Mouse (Mus musculus): Measurements from ENCODE around the gene Gabrg3. TPM values are rescaled to one million over a fixed set of nuclear protein-coding genes. Genes with fewer than 3 reads are reported as not detected.
"Not testable (repeated sequence)": the region's sequence is repeated elsewhere in the genome, so short reads cannot be mapped to it uniquely, and the experiment has no call there.

The Gabrg3 gene
- polyA plus RNA-seq, 1 experiment from 2014 or later, result 1.4 TPM

GRCm38 (mm10) chr7:57278841-57279240 is 108.1 kb downstream of the Gabrg3 start:
- H3K4me2 ChIP-seq (ENCODE audit: low read depth, low read length), result no peak overlapping the region

DNA sequence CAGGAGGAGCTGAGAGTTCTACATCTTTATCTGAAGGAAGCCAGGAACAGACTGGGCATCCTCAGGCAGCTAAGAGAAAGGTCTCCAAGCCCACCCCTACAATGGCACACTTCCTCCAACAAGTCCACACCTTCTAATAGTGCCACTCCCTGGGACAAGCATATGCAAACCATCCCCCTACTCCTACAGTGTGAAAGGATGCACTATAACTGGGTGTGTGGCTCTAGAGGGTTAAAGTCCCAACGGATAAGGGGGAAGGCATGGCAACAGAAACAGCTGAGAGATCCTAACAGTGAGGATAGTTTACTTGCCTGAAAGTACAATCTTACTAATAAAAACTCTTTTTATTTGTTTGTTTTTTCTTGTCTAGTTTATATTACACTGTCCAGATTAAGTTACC is 126.8 kb downstream of the Gabrg3 start:
- no peaks in the 10 kb centered on the region for H3K36me3 ChIP-seq (ENCODE audit: control insufficient read depth, insufficient read depth, low read length)
- no peak for ATAC-seq (ENCODE audit: insufficient read depth, low FRiP score)
- no peaks in the 10 kb centered on the region for H3K4me1 ChIP-seq (ENCODE audit: control insufficient read depth, insufficient read depth, low read length)
- H3K27ac ChIP-seq (ENCODE audit: low read length), result no peak overlapping the region
- no peak overlapping the region for H3K9ac ChIP-seq (ENCODE audit: low read length)
- H3K4me2 ChIP-seq (ENCODE audit: low read depth, low read length), result no peak overlapping the region
- H3K27me3 ChIP-seq (ENCODE audit: control insufficient read depth, insufficient read depth, low read length), result no peaks in the 10 kb centered on the region
- WGBS, result 61% methylated on average over 1 of the region's 1 CpGs
- H3K9me3 ChIP-seq (replicated peaks; ENCODE audit: control insufficient read depth, low read length), result no peaks in the 10 kb centered on the region
- H3K4me3 ChIP-seq (replicated peaks; ENCODE audit: low read length), result no peak overlapping the region

More at GRCm38 (mm10) chr7:57278841-57279240, 108.1 kb downstream of the Gabrg3 start:
- ATAC-seq (ENCODE audit: insufficient read depth, low FRiP score), result no peak
- H3K27me3 ChIP-seq (ENCODE audit: control insufficient read depth, insufficient read depth, low read length), result no peaks in the 10 kb centered on the region
- H3K4me1 ChIP-seq (ENCODE audit: control insufficient read depth, insufficient read depth, low read length), result no peaks in the 10 kb centered on the region
- H3K27ac ChIP-seq (ENCODE audit: low read length), result no peak overlapping the region
- no peaks in the 10 kb centered on the region for H3K9me3 ChIP-seq (replicated peaks; ENCODE audit: control insufficient read depth, low read length)
- H3K4me3 ChIP-seq (replicated peaks; ENCODE audit: low read length), result no peak overlapping the region
- no peaks in the 10 kb centered on the region for H3K36me3 ChIP-seq (ENCODE audit: control insufficient read depth, insufficient read depth, low read length)
- H3K9ac ChIP-seq (ENCODE audit: low read length), result no peak overlapping the region
- WGBS, result 85% methylated on average over 3 of the region's 3 CpGs

- Histone ChIP-seq H3K27ac (ENCODE audit: low read length) (no peak overlapping the region), H3K4me1 (ENCODE audit: control insufficient read depth, insufficient read depth, low read length) (no peaks in the 10 kb centered on the region), H3K27me3 (ENCODE audit: control insufficient read depth, insufficient read depth, low read length) (no peaks in the 10 kb centered on the region), H3K36me3 (ENCODE audit: control insufficient read depth, insufficient read depth, low read length) (no peaks in the 10 kb centered on the region), H3K9ac (ENCODE audit: low read length) (no peak overlapping the region), H3K4me2 (ENCODE audit: low read depth, low read length) (no peak overlapping the region), H3K9me3 (replicated peaks; ENCODE audit: control insufficient read depth, low read length) (no peaks in the 10 kb centered on the region), H3K4me3 (replicated peaks; ENCODE audit: low read length) (no peak overlapping the region)
- WGBS, result 61% methylated on average over 5 of the region's 5 CpGs
- ATAC-seq (ENCODE audit: insufficient read depth, low FRiP score), result no peak
These were observed 128.0 kb downstream of the Gabrg3 start for GRCm38 (mm10) chr7:57258893-57259574.

- Histone ChIP-seq H3K36me3 (ENCODE audit: control insufficient read depth, insufficient read depth, low read length) (no peaks in the 10 kb centered on the region), H3K4me2 (ENCODE audit: low read depth, low read length) (no peak overlapping the region), H3K27me3 (ENCODE audit: control insufficient read depth, insufficient read depth, low read length) (no peaks in the 10 kb centered on the region), H3K27ac (ENCODE audit: low read length) (no peak overlapping the region), H3K9ac (ENCODE audit: low read length) (no peak overlapping the region), H3K4me1 (ENCODE audit: control insufficient read depth, insufficient read depth, low read length) (no peaks in the 10 kb centered on the region), H3K4me3 (replicated peaks; ENCODE audit: low read length) (no peak overlapping the region), H3K9me3 (replicated peaks; ENCODE audit: control insufficient read depth, low read length) (no peaks in the 10 kb centered on the region)
- 73% methylated on average over 4 of the region's 4 CpGs for WGBS
- no peak for ATAC-seq (ENCODE audit: insufficient read depth, low FRiP score)
These were observed 143.0 kb downstream of the Gabrg3 start for GRCm38 (mm10) chr7:57243981-57244380.

DNA sequence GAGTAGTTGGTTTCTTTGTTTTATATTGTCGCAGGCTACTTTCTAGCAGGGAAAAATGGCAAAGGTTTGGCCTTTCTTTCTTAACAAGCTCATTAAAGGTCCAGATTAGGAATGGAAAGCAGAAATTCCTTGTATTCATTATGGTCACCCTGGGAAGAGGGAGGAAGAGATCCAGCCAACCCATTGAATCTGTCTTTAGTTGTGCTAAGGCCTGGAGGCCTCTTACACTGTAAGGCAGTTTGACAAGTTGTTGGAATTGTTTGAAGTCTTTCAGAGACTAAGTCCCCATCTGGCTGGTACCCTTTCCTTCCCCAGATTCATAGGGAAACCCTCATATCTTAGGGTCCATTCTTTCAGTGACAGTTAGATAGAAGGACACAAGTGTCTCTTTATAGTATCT is 172.9 kb downstream of the Gabrg3 start:
- Histone ChIP-seq H3K36me3 (ENCODE audit: control insufficient read depth, insufficient read depth, low read length) (no peaks in the 10 kb centered on the region), H3K27ac (ENCODE audit: low read length) (no peak overlapping the region), H3K27me3 (ENCODE audit: control insufficient read depth, insufficient read depth, low read length) (no peaks in the 10 kb centered on the region), H3K4me1 (ENCODE audit: control insufficient read depth, insufficient read depth, low read length) (no peaks in the 10 kb centered on the region), H3K9ac (ENCODE audit: low read length) (no peak overlapping the region), H3K9me3 (replicated peaks; ENCODE audit: control insufficient read depth, low read length) (no peaks in the 10 kb centered on the region), H3K4me2 (ENCODE audit: low read depth, low read length) (no peak overlapping the region), H3K4me3 (replicated peaks; ENCODE audit: low read length) (no peak overlapping the region)
- WGBS, result 92% methylated on average over 1 of the region's 1 CpGs
- ATAC-seq (ENCODE audit: insufficient read depth, low FRiP score), result no peak

GRCm38 (mm10) chr7:57186015-57186414 is 201.0 kb downstream of the Gabrg3 start:
- H3K36me3 ChIP-seq (ENCODE audit: control insufficient read depth, insufficient read depth, low read length), result no peaks in the 10 kb centered on the region
- ATAC-seq (ENCODE audit: insufficient read depth, low FRiP score), result no peak; the same call in 1 of the 2 replicates
- WGBS, result 31% methylated on average over 1 of the region's 1 CpGs

DNA sequence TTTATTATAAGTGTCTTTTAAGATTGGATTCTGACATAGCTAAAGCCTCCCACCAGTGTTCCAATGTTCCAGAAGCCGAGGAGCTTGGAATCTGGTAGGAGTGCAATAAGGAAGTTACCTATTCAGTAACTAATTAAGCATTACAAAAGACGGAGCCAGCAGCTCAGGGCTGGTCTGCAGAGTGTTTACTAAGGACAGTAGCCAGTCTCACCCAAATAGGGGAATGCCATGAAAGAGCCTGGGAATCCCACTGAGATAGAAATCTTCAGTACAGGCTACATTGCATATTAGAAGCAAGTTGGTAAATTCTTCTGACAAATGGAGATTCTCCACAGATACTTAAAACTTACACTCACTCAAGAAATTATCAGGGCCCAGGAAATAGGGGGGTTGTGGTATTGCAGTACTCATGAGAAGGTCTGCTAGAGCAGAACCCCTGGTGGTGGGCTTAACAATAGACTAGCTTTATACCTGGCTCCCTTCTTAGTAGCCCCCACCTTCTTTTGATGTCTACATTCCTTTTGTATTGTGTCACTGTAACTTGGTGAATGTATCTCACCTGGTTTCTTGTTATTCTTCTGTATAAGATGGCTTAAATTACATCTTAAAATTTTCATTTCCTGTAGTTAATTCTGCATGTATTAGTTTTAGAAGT is 211.0 kb downstream of the Gabrg3 start:
- 50% methylated on average over 2 of the region's 2 CpGs for WGBS
- not testable (repeated sequence) for H3K9ac ChIP-seq (ENCODE audit: low read length); ATAC-seq (ENCODE audit: insufficient read depth, low FRiP score); H3K36me3 ChIP-seq (ENCODE audit: control insufficient read depth, insufficient read depth, low read length); H3K27ac ChIP-seq (ENCODE audit: low read length); H3K4me3 ChIP-seq (replicated peaks; ENCODE audit: low read length); H3K27me3 ChIP-seq (ENCODE audit: control insufficient read depth, insufficient read depth, low read length); H3K4me2 ChIP-seq (ENCODE audit: low read depth, low read length); H3K9me3 ChIP-seq (replicated peaks; ENCODE audit: control insufficient read depth, low read length); H3K4me1 ChIP-seq (ENCODE audit: control insufficient read depth, insufficient read depth, low read length)

More at GRCm38 (mm10) chr7:57186015-57186414, 201.0 kb downstream of the Gabrg3 start:
- Histone ChIP-seq H3K4me3 (replicated peaks; ENCODE audit: low read length) (no peak overlapping the region), H3K27me3 (ENCODE audit: control insufficient read depth, insufficient read depth, low read length) (no peaks in the 10 kb centered on the region), H3K27ac (ENCODE audit: low read length) (no peak overlapping the region), H3K9ac (ENCODE audit: low read length) (no peak overlapping the region), H3K4me1 (ENCODE audit: control insufficient read depth, insufficient read depth, low read length) (no peaks in the 10 kb centered on the region), H3K4me2 (ENCODE audit: low read depth, low read length) (no peak overlapping the region), H3K9me3 (replicated peaks; ENCODE audit: control insufficient read depth, low read length) (no peaks in the 10 kb centered on the region)

GRCm38 (mm10) chr7:57166931-57167330 is 220.1 kb downstream of the Gabrg3 start:
- no peak overlapping the region for H3K9ac ChIP-seq (ENCODE audit: low read length)
- no peaks in the 10 kb centered on the region for H3K36me3 ChIP-seq (ENCODE audit: control insufficient read depth, insufficient read depth, low read length)
- no peaks in the 10 kb centered on the region for H3K4me1 ChIP-seq (ENCODE audit: control insufficient read depth, insufficient read depth, low read length)
- no peaks in the 10 kb centered on the region for H3K9me3 ChIP-seq (replicated peaks; ENCODE audit: control insufficient read depth, low read length)
- ATAC-seq (ENCODE audit: insufficient read depth, low FRiP score), result no peak
- no peak overlapping the region for H3K4me3 ChIP-seq (replicated peaks; ENCODE audit: low read length)
- H3K4me2 ChIP-seq (ENCODE audit: low read depth, low read length), result no peak overlapping the region
- WGBS, result 54% methylated on average over 3 of the region's 3 CpGs
- H3K27me3 ChIP-seq (ENCODE audit: control insufficient read depth, insufficient read depth, low read length), result no peaks in the 10 kb centered on the region
- H3K27ac ChIP-seq (ENCODE audit: low read length), result no peak overlapping the region

- Histone ChIP-seq H3K27ac (ENCODE audit: low read length) (no peak overlapping the region), H3K4me3 (replicated peaks; ENCODE audit: low read length) (no peak overlapping the region), H3K9me3 (replicated peaks; ENCODE audit: control insufficient read depth, low read length) (no peaks in the 10 kb centered on the region), H3K4me2 (ENCODE audit: low read depth, low read length) (no peak overlapping the region), H3K9ac (ENCODE audit: low read length) (no peak overlapping the region), H3K4me1 (ENCODE audit: control insufficient read depth, insufficient read depth, low read length) (no peaks in the 10 kb centered on the region), H3K36me3 (ENCODE audit: control insufficient read depth, insufficient read depth, low read length) (no peaks in the 10 kb centered on the region), H3K27me3 (ENCODE audit: control insufficient read depth, insufficient read depth, low read length) (no peaks in the 10 kb centered on the region)
- ATAC-seq (ENCODE audit: insufficient read depth, low FRiP score), result no peak
- 76% methylated on average over 3 of the region's 3 CpGs for WGBS
These were observed 228.8 kb downstream of the Gabrg3 start for GRCm38 (mm10) chr7:57158211-57158610.

Data from stomach, embryonic 16.5 days (tissue).